Mouse (Mus musculus) embryonic fibroblast, embryonic 13.5 days (primary cell): ENCODE results near the gene Polr3g. TPM values are rescaled to one million over a fixed set of nuclear protein-coding genes. Genes with fewer than 3 reads are reported as not detected.
A peak's percentile ranks its signal among the peaks of the same experiment; 100 is the strongest.
"Not testable (repeated sequence)": the region's sequence is repeated elsewhere in the genome, so short reads cannot be mapped to it uniquely, and the experiment has no call there.

ENCODE experiments used
- H3K27ac ChIP-seq: 2 replicates; pipeline ENCODE4 v1.5.1; 2012; ENCODE audit warnings: low read length, control low read depth, inconsistent platforms; ENCODE audit not compliant: insufficient read depth
- H3K4me1 ChIP-seq: 2 replicates; pipeline ENCODE4 v1.6.1; 2011; ENCODE audit warnings: low read length; ENCODE audit not compliant: control insufficient read depth, insufficient read depth
- H3K4me3 ChIP-seq: 2 replicates; pipeline ENCODE4 v1.5.1; 2011; ENCODE audit warnings: mild to moderate bottlenecking, control low read depth, low read length; ENCODE audit not compliant: insufficient read depth
- CTCF ChIP-seq: IDR thresholded peaks from 2 replicates; pipeline ENCODE4 v1.5.1; 2011; ENCODE audit warnings: mild to moderate bottlenecking, control low read depth, low read length, moderate library complexity, borderline replicate concordance; ENCODE audit not compliant: insufficient read depth
- POLR2A ChIP-seq: IDR thresholded peaks from 2 replicates; pipeline ENCODE4 v1.6.1; 2011; ENCODE audit warnings: low read depth, mild to moderate bottlenecking, control low read depth, low read length, moderate library complexity
- polyA plus RNA-seq: library from polyadenylated mRNA; stranded (reverse); fragments of >200 nt; gene quantifications from 2 replicates; pipeline ENCODE4 v1.2.4, GENCODE M21; 2011; ENCODE audit warnings: low read depth; ENCODE audit not compliant: missing spikeins, insufficient read length

The Polr3g gene
- polyA plus RNA-seq, 1 experiment: 4.8 TPM

- no peaks in the 10 kb centered on the region for H3K4me1 ChIP-seq
- H3K4me3 ChIP-seq: no peak overlapping the region
- no peak overlapping the region for H3K27ac ChIP-seq
- no peak for TF ChIP-seq POLR2A
- no peak for TF ChIP-seq CTCF
Measured at GRCm38 (mm10) chr13:81729102-81729501, 18.3 kb upstream of the Polr3g start.

- H3K4me1 ChIP-seq, H3K27ac ChIP-seq, H3K4me3 ChIP-seq: not testable (repeated sequence)
Measured at GRCm38 (mm10) chr13:81728141-81728540, 17.3 kb upstream of the Polr3g start.

- no peak overlapping the region for H3K27ac ChIP-seq
- H3K4me1 ChIP-seq: no peaks in the 10 kb centered on the region; the same call in 1 of the 2 replicates
- TF ChIP-seq POLR2A: no peak
- TF ChIP-seq CTCF: no peak
- H3K4me3 ChIP-seq: no peak overlapping the region
Measured at GRCm38 (mm10) chr13:81713896-81714295, 3.1 kb upstream of the Polr3g start.

GRCm38 (mm10) chr13:81711546-81712371 lies 946 bp upstream of the Polr3g start:
- H3K4me3 ChIP-seq: peak overlapping the region; percentile 72
- H3K27ac ChIP-seq: no peak overlapping the region
- no peaks in the 10 kb centered on the region; the same call in 1 of the 2 replicates for H3K4me1 ChIP-seq
- no peak for TF ChIP-seq POLR2A
- TF ChIP-seq CTCF: no peak

- TF ChIP-seq POLR2A (no peak), CTCF (no peak)
- H3K4me3 ChIP-seq: peak overlapping the region; percentile 72
- no peak overlapping the region for H3K27ac ChIP-seq
- no peaks in the 10 kb centered on the region; the same call in 1 of the 2 replicates for H3K4me1 ChIP-seq
Measured at GRCm38 (mm10) chr13:81710266-81710665, 547 bp downstream of the Polr3g start.

- no peaks in the 10 kb centered on the region; the same call in 1 of the 2 replicates for H3K4me1 ChIP-seq
- no peak for TF ChIP-seq POLR2A
- no peak for TF ChIP-seq CTCF
- H3K4me3 ChIP-seq: peak overlapping the region; percentile 72; the same call in 1 of the 2 replicates
- H3K27ac ChIP-seq: no peak overlapping the region
Measured at GRCm38 (mm10) chr13:81709805-81710204, 1.0 kb downstream of the Polr3g start.

GRCm38 (mm10) chr13:81706311-81706710 lies 4.5 kb downstream of the Polr3g start:
- Histone ChIP-seq H3K4me1 (no peaks in the 10 kb centered on the region; the same call in 1 of the 2 replicates), H3K27ac (no peak overlapping the region), H3K4me3 (no peak overlapping the region)
- TF ChIP-seq POLR2A: no peak
- TF ChIP-seq CTCF: no peak

- Histone ChIP-seq H3K4me3 (no peak overlapping the region), H3K27ac (no peak overlapping the region), H3K4me1 (no peaks in the 10 kb centered on the region)
- no peak for TF ChIP-seq POLR2A
- TF ChIP-seq CTCF: no peak
Measured at GRCm38 (mm10) chr13:81703621-81704020, 7.2 kb downstream of the Polr3g start.

GRCm38 (mm10) chr13:81703148-81703547 lies 7.7 kb downstream of the Polr3g start:
- no peak for TF ChIP-seq CTCF
- no peak for TF ChIP-seq POLR2A
- H3K4me3 ChIP-seq: no peak overlapping the region
- no peaks in the 10 kb centered on the region for H3K4me1 ChIP-seq
- no peak overlapping the region for H3K27ac ChIP-seq

- TF ChIP-seq CTCF (no peak), POLR2A (no peak)
- no peak overlapping the region for H3K27ac ChIP-seq
- H3K4me3 ChIP-seq: no peak overlapping the region
- no peaks in the 10 kb centered on the region for H3K4me1 ChIP-seq
Measured at GRCm38 (mm10) chr13:81694446-81694845, 16.4 kb downstream of the Polr3g start.

- TF ChIP-seq POLR2A (no peak), CTCF (no peak)
- H3K4me1 ChIP-seq: no peaks in the 10 kb centered on the region
- no peak overlapping the region for H3K4me3 ChIP-seq
- no peak overlapping the region for H3K27ac ChIP-seq
Measured at GRCm38 (mm10) chr13:81691606-81692005, 19.2 kb downstream of the Polr3g start.
